Mouse (Mus musculus): Measurements from ENCODE around the gene Lmcd1. TPM values are rescaled to one million over a fixed set of nuclear protein-coding genes. Genes with fewer than 3 reads are reported as not detected.
"Not testable (repeated sequence)": the region's sequence is repeated elsewhere in the genome, so short reads cannot be mapped to it uniquely, and the experiment has no call there.

Lmcd1 gene
- 31.7 and 37.1 TPM in 2 replicates for polyA plus RNA-seq (2014; fragmentation: Nextera tagmentation; extraction: Ambion mirVana)

- Histone ChIP-seq H3K9ac (peak within 1 kb of the TSS; percentile 44), H3K4me2 (peak within 1 kb of the TSS; percentile 73), H3K27me3 (ENCODE audit: insufficient read depth, low read length) (no peaks in the 10 kb centered on the region), H3K27ac (ENCODE audit: low read depth) (peak within 1 kb of the TSS; percentile 80), H3K36me3 (ENCODE audit: insufficient read depth) (no peaks in the 10 kb centered on the region), H3K4me1 (ENCODE audit: insufficient read depth) (0 out of 2 replicates have a peak, but pooled peaks cover 3% of the 10 kb centered on the region), H3K9me3 (ENCODE audit: low read depth, low read length) (no peaks in the 10 kb centered on the region), H3K4me3 (ENCODE audit: low read depth, low read length) (peak within 1 kb of the TSS; percentile 37)
- peak; percentile 95 for DNase-seq
- peak; percentile 98 for ATAC-seq (ENCODE audit: insufficient read depth)
- peak; percentile 50 for TF ChIP-seq CTCF (IDR thresholded peaks at IDR 0.05; ENCODE audit: low read depth)
- WGBS: 4% methylated on average over 21 of the region's 21 CpGs
Observed at GRCm38 (mm10) chr6:112273501-112274205, at the start of gene Lmcd1. Lmcd1 (plus strand) TSS chr6:112273758.

GRCm38 (mm10) chr6:112223877-112224632 is 49.5 kb upstream of the Lmcd1 start:
- Histone ChIP-seq H3K9ac (no peak overlapping the region), H3K4me2 (no peak overlapping the region), H3K9me3 (ENCODE audit: low read depth, low read length) (no peaks in the 10 kb centered on the region), H3K4me3 (ENCODE audit: low read depth, low read length) (no peak overlapping the region), H3K27ac (ENCODE audit: low read depth) (no peak overlapping the region), H3K36me3 (ENCODE audit: insufficient read depth) (no peaks in the 10 kb centered on the region), H3K4me1 (ENCODE audit: insufficient read depth) (peaks cover 4% of the 10 kb centered on the region; the same call in 1 of the 2 replicates), H3K27me3 (ENCODE audit: insufficient read depth, low read length) (no peaks in the 10 kb centered on the region)
- TF ChIP-seq CTCF (IDR thresholded peaks at IDR 0.05; ENCODE audit: low read depth): no peak
- no peak for ATAC-seq (ENCODE audit: insufficient read depth)
- WGBS: 56% methylated on average over 13 of the region's 13 CpGs
- no peak for DNase-seq

- no peak overlapping the region for H3K4me3 ChIP-seq (ENCODE audit: low read depth, low read length)
- H3K27ac ChIP-seq (ENCODE audit: low read depth): no peak overlapping the region
- 90% methylated on average over 1 of the region's 1 CpGs for WGBS
Observed at GRCm38 (mm10) chr6:112236775-112237174, 36.8 kb upstream of the Lmcd1 start.

GRCm38 (mm10) chr6:112242216-112242615 is 31.3 kb upstream of the Lmcd1 start:
- Histone ChIP-seq H3K9me3 (ENCODE audit: low read depth, low read length) (peaks cover 3% of the 10 kb centered on the region; the same call in 1 of the 2 replicates), H3K9ac (no peak overlapping the region), H3K36me3 (ENCODE audit: insufficient read depth) (no peaks in the 10 kb centered on the region), H3K4me1 (ENCODE audit: insufficient read depth) (peaks cover 8% of the 10 kb centered on the region), H3K27me3 (ENCODE audit: insufficient read depth, low read length) (no peaks in the 10 kb centered on the region), H3K4me2 (no peak overlapping the region), H3K27ac (ENCODE audit: low read depth) (no peak overlapping the region), H3K4me3 (ENCODE audit: low read depth, low read length) (no peak overlapping the region)
- no peak for DNase-seq
- ATAC-seq (ENCODE audit: insufficient read depth): no peak
- no peak for TF ChIP-seq CTCF (IDR thresholded peaks at IDR 0.05; ENCODE audit: low read depth)
- WGBS: 59% methylated on average over 2 of the region's 2 CpGs

More at GRCm38 (mm10) chr6:112236775-112237174, 36.8 kb upstream of the Lmcd1 start:
- no peak for DNase-seq
- Histone ChIP-seq H3K36me3 (ENCODE audit: insufficient read depth) (no peaks in the 10 kb centered on the region), H3K27me3 (ENCODE audit: insufficient read depth, low read length) (no peaks in the 10 kb centered on the region), H3K4me1 (ENCODE audit: insufficient read depth) (no peaks in the 10 kb centered on the region), H3K9me3 (ENCODE audit: low read depth, low read length) (no peaks in the 10 kb centered on the region), H3K4me2 (no peak overlapping the region), H3K9ac (no peak overlapping the region)
- TF ChIP-seq CTCF (IDR thresholded peaks at IDR 0.05; ENCODE audit: low read depth): no peak
- no peak for ATAC-seq (ENCODE audit: insufficient read depth)

- Histone ChIP-seq H3K4me3 (ENCODE audit: low read depth, low read length) (no peak overlapping the region), H3K27ac (ENCODE audit: low read depth) (peak overlapping the region; percentile 80), H3K4me1 (ENCODE audit: insufficient read depth) (peaks cover 8% of the 10 kb centered on the region), H3K9ac (no peak overlapping the region), H3K9me3 (ENCODE audit: low read depth, low read length) (peaks cover 3% of the 10 kb centered on the region; the same call in 1 of the 2 replicates), H3K27me3 (ENCODE audit: insufficient read depth, low read length) (no peaks in the 10 kb centered on the region), H3K36me3 (ENCODE audit: insufficient read depth) (no peaks in the 10 kb centered on the region), H3K4me2 (no peak overlapping the region)
- peak; percentile 93 for ATAC-seq (ENCODE audit: insufficient read depth)
- DNase-seq: peak; percentile 95
- 17% methylated on average over 4 of the region's 4 CpGs for WGBS
- 0 out of 2 replicates have a peak, but pooled peaks have one; percentile 9 for TF ChIP-seq CTCF (IDR thresholded peaks at IDR 0.05; ENCODE audit: low read depth)
Observed at GRCm38 (mm10) chr6:112245639-112246038, 27.9 kb upstream of the Lmcd1 start.

GRCm38 (mm10) chr6:112246636-112247035 is 26.9 kb upstream of the Lmcd1 start:
- Histone ChIP-seq H3K9ac (no peak overlapping the region), H3K4me3 (ENCODE audit: low read depth, low read length) (no peak overlapping the region), H3K27ac (ENCODE audit: low read depth) (no peak overlapping the region), H3K4me2 (no peak overlapping the region), H3K27me3 (ENCODE audit: insufficient read depth, low read length) (no peaks in the 10 kb centered on the region), H3K4me1 (ENCODE audit: insufficient read depth) (peaks cover 8% of the 10 kb centered on the region), H3K9me3 (ENCODE audit: low read depth, low read length) (peaks cover 3% of the 10 kb centered on the region; the same call in 1 of the 2 replicates), H3K36me3 (ENCODE audit: insufficient read depth) (no peaks in the 10 kb centered on the region)
- no peak for TF ChIP-seq CTCF (IDR thresholded peaks at IDR 0.05; ENCODE audit: low read depth)
- DNase-seq: no peak
- no peak for ATAC-seq (ENCODE audit: insufficient read depth)
- WGBS: 71% methylated on average over 1 of the region's 1 CpGs

GRCm38 (mm10) chr6:112253943-112254342 is 19.6 kb upstream of the Lmcd1 start:
- H3K36me3 ChIP-seq (ENCODE audit: insufficient read depth); H3K4me1 ChIP-seq (ENCODE audit: insufficient read depth); ATAC-seq (ENCODE audit: insufficient read depth); H3K4me3 ChIP-seq (ENCODE audit: low read depth, low read length); H3K27me3 ChIP-seq (ENCODE audit: insufficient read depth, low read length); H3K4me2 ChIP-seq; H3K9ac ChIP-seq; H3K9me3 ChIP-seq (ENCODE audit: low read depth, low read length); H3K27ac ChIP-seq (ENCODE audit: low read depth); DNase-seq: not testable (repeated sequence)
- 95% methylated on average over 2 of the region's 3 CpGs for WGBS

Measured in lung, embryonic 14.5 days (tissue).